In the genomic region with DNA sequence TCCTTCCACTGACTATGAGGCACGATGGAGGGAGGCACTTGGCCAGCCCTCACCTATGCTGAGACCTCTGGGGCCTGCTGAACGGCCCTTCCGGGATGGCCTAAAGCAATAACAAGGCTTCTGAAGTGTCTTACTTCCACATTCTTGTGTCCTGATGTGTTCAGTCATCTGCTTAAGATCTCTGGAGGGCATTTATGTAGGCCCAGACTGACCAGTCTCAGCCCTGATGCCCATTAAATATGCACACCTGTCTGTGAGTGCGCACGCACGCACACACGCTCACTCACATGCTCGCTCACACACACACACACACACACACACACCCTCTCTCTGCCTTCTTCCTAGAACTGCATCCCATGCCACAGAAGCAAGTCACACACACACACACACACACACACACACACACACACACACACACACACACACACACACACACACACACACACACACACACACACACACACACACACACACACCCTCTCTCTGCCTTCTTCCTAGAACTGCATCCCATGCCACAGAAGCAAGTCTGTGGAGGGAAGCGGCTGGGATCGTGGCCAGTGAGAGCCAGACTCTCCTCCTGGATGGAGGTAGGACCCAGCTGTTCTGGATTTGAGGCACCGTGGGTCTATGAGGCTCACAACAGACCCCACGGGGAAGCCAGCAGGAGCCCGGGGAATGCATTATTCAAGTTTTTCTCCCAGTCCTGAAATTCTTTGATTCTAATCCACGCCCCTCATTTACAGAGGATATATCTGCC, we compare ENCODE assay signal across 9 mouse cellular contexts. TPM values are rescaled to one million over a fixed set of nuclear protein-coding genes. Genes with fewer than 3 reads are reported as not detected.
DNase-seq lines count a peak whose midpoint lies in the region; ATAC-seq and TF ChIP-seq lines count a peak whose summit lies in the region.
"Had no signal": no experiment of that assay in that cellular context is flagged by ENCODE, and none has a peak within 500 bp of the region (broad histone marks: within the 10 kb centered on the region; RNA-seq: fewer than 3 reads in every experiment).

No protein-coding gene starts in this region.

- no peak overlapping the region for H3K4me2 ChIP-seq in hindbrain, embryonic 11.5 days (replicated peaks; ENCODE audit: low read depth, low read length)
- peak overlapping the region; percentile 28; the same call in 1 of the 2 replicates for H3K4me2 ChIP-seq in embryonic facial prominence, embryonic 14.5 days (ENCODE audit: low read depth, low read length)

- H3K36me3 ChIP-seq in hindbrain, embryonic 10.5 days: no peaks in the 10 kb centered on the region
- H3K36me3 ChIP-seq in hindbrain, embryonic 11.5 days (ENCODE audit: control insufficient read depth, insufficient read depth, low read length): no peaks in the 10 kb centered on the region
- no peaks in the 10 kb centered on the region for H3K36me3 ChIP-seq in E14TG2a.4 (ENCODE audit: insufficient read depth, low read length)
- no peaks in the 10 kb centered on the region for H3K36me3 ChIP-seq in embryonic facial prominence, embryonic 14.5 days (ENCODE audit: control insufficient read depth, insufficient read depth, low read length)
- H3K36me3 ChIP-seq in macrophage (ENCODE audit: inconsistent target): no peaks in the 10 kb centered on the region

- H3K27ac ChIP-seq in hindbrain, embryonic 10.5 days: peak overlapping the region; percentile 88
- no peak overlapping the region for H3K27ac ChIP-seq in hindbrain, embryonic 11.5 days (ENCODE audit: low read depth, low read length)
- H3K27ac ChIP-seq in embryonic facial prominence, embryonic 14.5 days (replicated peaks; ENCODE audit: low read depth, low read length): peak overlapping the region; percentile 88
- peak overlapping the region; percentile 97 for H3K27ac ChIP-seq in macrophage

- H3K4me1 ChIP-seq in hindbrain, embryonic 10.5 days (replicated peaks): peaks cover 95% of the 10 kb centered on the region
- H3K4me1 ChIP-seq in hindbrain, embryonic 11.5 days (replicated peaks; ENCODE audit: control insufficient read depth, insufficient read depth, low read length): peaks cover 24% of the 10 kb centered on the region
- peaks cover 94% of the 10 kb centered on the region for H3K4me1 ChIP-seq in E14TG2a.4 (replicated peaks; ENCODE audit: low read depth, low read length)
- H3K4me1 ChIP-seq in embryonic facial prominence, embryonic 14.5 days (ENCODE audit: control insufficient read depth, insufficient read depth, low read length): peaks cover 60% of the 10 kb centered on the region

- no peak for DNase-seq in hindbrain, embryonic 10.5 days (ENCODE audit: low spot score)
- no peak for DNase-seq in hindbrain, embryonic 11.5 days (ENCODE audit: low spot score)
- DNase-seq in embryonic facial prominence, embryonic 14.5 days (ENCODE audit: low spot score): peak; percentile 73
- no peak for DNase-seq in MN1 (ENCODE audit: low spot score)
- DNase-seq in right cerebral cortex, postnatal 10 days (ENCODE audit: low spot score in 2 of 2): no peak
- DNase-seq in frontal cortex, postnatal 14 days (ENCODE audit: low spot score in 2 of 2): no peak
- DNase-seq: kidney, adult 9 months had no signal

- H3K9me3 ChIP-seq in hindbrain, embryonic 10.5 days: no peaks in the 10 kb centered on the region
- no peaks in the 10 kb centered on the region for H3K9me3 ChIP-seq in hindbrain, embryonic 11.5 days (ENCODE audit: control insufficient read depth, low read length)
- H3K9me3 ChIP-seq in E14TG2a.4 (ENCODE audit: low read length): no peaks in the 10 kb centered on the region
- H3K9me3 ChIP-seq in embryonic facial prominence, embryonic 14.5 days (ENCODE audit: control insufficient read depth, low read length): no peaks in the 10 kb centered on the region

- H3K27me3 ChIP-seq in hindbrain, embryonic 10.5 days (ENCODE audit: insufficient read depth, poor library complexity, severe bottlenecking): no peaks in the 10 kb centered on the region
- H3K27me3 ChIP-seq in hindbrain, embryonic 11.5 days (ENCODE audit: control insufficient read depth, insufficient read depth, low read length): no peaks in the 10 kb centered on the region
- no peaks in the 10 kb centered on the region for H3K27me3 ChIP-seq in E14TG2a.4 (ENCODE audit: insufficient read depth, low read length)
- H3K27me3 ChIP-seq in embryonic facial prominence, embryonic 14.5 days (replicated peaks; ENCODE audit: control insufficient read depth, insufficient read depth, low read length): no peaks in the 10 kb centered on the region

- H3K4me3 ChIP-seq in hindbrain, embryonic 10.5 days: no peak overlapping the region
- no peak overlapping the region for H3K4me3 ChIP-seq in hindbrain, embryonic 11.5 days (ENCODE audit: low read depth, low read length)
- H3K4me3 ChIP-seq in E14TG2a.4 (replicated peaks; ENCODE audit: low read length): peak overlapping the region; percentile 65
- no peak overlapping the region for H3K4me3 ChIP-seq in embryonic facial prominence, embryonic 14.5 days (ENCODE audit: low read depth, low read length)
- no peak overlapping the region for H3K4me3 ChIP-seq in macrophage (ENCODE audit: inconsistent target)

- ATAC-seq in hindbrain, embryonic 11.5 days (ENCODE audit: low FRiP score): no peak
- no peak for ATAC-seq in embryonic facial prominence, embryonic 14.5 days (ENCODE audit: low read depth)

- H3K9ac ChIP-seq in hindbrain, embryonic 11.5 days (ENCODE audit: low read depth, low read length): no peak overlapping the region
- 0 out of 2 replicates have a peak overlapping the region, but pooled peaks have one; percentile 15 for H3K9ac ChIP-seq in embryonic facial prominence, embryonic 14.5 days (ENCODE audit: low read depth, low read length)

- TF ChIP-seq CTCF in E14TG2a.4 (conservative IDR thresholded peaks at IDR 0.05; ENCODE audit: low read length): no peak

- 68% methylated on average over 14 of the region's 14 CpGs for WGBS in hindbrain, embryonic 10.5 days
- 71% methylated on average over 14 of the region's 14 CpGs for WGBS in hindbrain, embryonic 11.5 days
- WGBS in embryonic facial prominence, embryonic 14.5 days: 49% methylated on average over 14 of the region's 14 CpGs
- 93% methylated on average over 8 of the region's 14 CpGs for WGBS in macrophage (ENCODE audit: missing documents)

- H3K79me2 ChIP-seq in macrophage (ENCODE audit: inconsistent target): peaks cover 11% of the 10 kb centered on the region; the same call in 1 of the 2 replicates

RNA-seq across cellular contexts. Expression of a gene that starts 37.9 kb away (rescaled TPM):
- polyA plus RNA-seq in hindbrain, embryonic 10.5 days (2016; fragmentation: Nextera tagmentation; extraction: Ambion mirVana): 68.2 and 69.5 TPM in 2 replicates
- 47.2 and 55.7 TPM in 2 replicates for polyA plus RNA-seq in hindbrain, embryonic 11.5 days (2014; fragmentation: Nextera tagmentation; extraction: Ambion mirVana)
- 78.3 and 79.8 TPM in 2 replicates for polyA plus RNA-seq in embryonic facial prominence, embryonic 14.5 days (2014; fragmentation: Nextera tagmentation; extraction: Ambion mirVana)
- 100 to 1,000 TPM in 7 of 26 experiments, 10 to 100 TPM in 19; 63.9 to 148 (median 86.2) TPM for total RNA-seq in macrophage (2018; cell fraction: chromatin; rRNA removed)
- total RNA-seq in macrophage (2018; cell fraction: cytosol; rRNA removed): 10 to 100 TPM; 31.6 to 62.4 (median 45.0) TPM
- total RNA-seq in macrophage (2018; cell fraction: nucleus; rRNA removed): 100 to 1,000 TPM in 4 of 26 experiments, 10 to 100 TPM in 22; 42.7 to 104 (median 71.0) TPM
- 46.2 to 54.8 TPM (median 52.4 TPM) in 3 replicates for polyA plus RNA-seq in macrophage (2018)
